Mouse (Mus musculus): ENCODE results near the gene Tbc1d2b.

Gene Tbc1d2b

DNA sequence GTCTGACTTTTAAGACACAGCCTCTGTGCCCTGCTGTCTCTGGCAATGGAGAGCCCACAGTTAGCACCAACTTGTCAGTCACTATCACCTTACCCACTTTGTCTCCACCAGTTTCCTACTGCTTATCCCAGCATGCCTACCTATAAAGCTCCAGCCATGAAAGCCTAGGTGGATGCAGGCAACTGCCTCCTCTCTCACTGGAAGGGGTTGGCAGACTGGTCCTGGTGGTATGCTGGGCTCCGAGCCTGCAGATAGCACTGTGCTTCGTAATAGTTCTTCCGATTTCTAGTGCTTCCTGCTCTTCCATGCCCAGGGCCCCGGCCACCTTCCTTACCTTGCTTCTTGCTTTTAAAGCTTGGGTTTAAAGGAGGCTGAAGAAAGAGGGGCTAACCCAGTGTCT is 81.7 kb downstream of the Tbc1d2b start:
- no peak for DNase-seq (ENCODE audit: low read depth, low spot score)
- Histone ChIP-seq H3K36me3 (ENCODE audit: control insufficient read depth, insufficient read depth, low read length, poor library complexity, severe bottlenecking) (no peaks in the 10 kb centered on the region), H3K27me3 (ENCODE audit: control insufficient read depth, insufficient read depth, low read length, poor library complexity, severe bottlenecking) (no peaks in the 10 kb centered on the region)

DNA sequence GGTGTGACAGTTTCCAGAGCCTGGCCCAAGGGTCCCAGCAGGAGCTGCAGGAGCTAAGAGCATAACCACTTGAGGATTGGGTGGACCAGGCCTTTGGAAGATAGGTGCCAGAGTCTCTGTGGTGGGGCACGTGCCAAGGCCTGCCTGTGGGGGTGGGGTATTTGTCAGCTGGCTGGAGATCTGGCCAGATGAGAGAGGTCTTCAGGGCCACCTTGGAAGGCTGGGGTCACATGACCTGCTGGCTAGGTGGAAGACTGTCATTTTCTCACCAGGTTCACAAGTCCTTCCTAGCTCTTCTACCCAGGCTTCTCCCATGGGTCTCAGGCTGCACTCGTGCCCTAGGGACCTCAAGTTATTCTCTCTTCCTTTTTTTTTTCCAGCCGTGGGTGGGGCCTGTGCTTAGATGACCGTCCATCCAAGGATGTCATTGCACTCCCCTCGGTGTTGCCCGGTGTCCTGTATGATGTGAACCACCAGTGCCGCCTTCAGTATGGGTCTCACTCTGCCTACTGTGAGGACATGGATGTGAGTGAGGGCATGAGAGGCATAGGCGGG is 85.2 kb downstream of the Tbc1d2b start:
- Histone ChIP-seq H3K27me3 (ENCODE audit: control insufficient read depth, insufficient read depth, low read length, poor library complexity, severe bottlenecking) (no peaks in the 10 kb centered on the region), H3K36me3 (ENCODE audit: control insufficient read depth, insufficient read depth, low read length, poor library complexity, severe bottlenecking) (no peaks in the 10 kb centered on the region)
- no peak for DNase-seq (ENCODE audit: low read depth, low spot score)

DNA sequence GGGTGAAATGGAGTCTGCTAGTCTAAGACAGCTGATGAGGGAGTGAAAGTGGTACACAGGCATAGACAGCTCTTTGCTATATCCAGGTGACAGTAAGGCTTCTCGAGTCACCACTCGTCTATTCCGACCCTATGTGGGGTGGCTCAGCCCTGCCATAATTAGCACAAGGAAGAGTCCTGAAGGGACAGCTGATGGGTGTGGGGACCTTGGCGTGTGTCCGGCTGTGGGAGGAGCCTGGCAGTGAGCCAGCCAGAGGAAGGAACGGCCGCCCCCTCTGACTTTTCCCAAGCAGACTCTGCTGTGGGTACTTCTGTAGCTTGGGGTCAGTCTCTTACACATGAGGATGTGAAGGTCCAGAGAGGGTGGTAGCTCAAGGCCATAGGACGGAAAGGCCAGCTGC is 86.5 kb downstream of the Tbc1d2b start:
- DNase-seq (ENCODE audit: low read depth, low spot score): no peak
- no peaks in the 10 kb centered on the region for H3K27me3 ChIP-seq (ENCODE audit: control insufficient read depth, insufficient read depth, low read length, poor library complexity, severe bottlenecking)
- no peaks in the 10 kb centered on the region for H3K36me3 ChIP-seq (ENCODE audit: control insufficient read depth, insufficient read depth, low read length, poor library complexity, severe bottlenecking)

- H3K27me3 ChIP-seq (ENCODE audit: control insufficient read depth, insufficient read depth, low read length, poor library complexity, severe bottlenecking): no peaks in the 10 kb centered on the region
- no peak for DNase-seq (ENCODE audit: low read depth, low spot score)
Observed at GRCm38 (mm10) chr9:90183550-90183949, 87.1 kb downstream of the Tbc1d2b start.

DNA sequence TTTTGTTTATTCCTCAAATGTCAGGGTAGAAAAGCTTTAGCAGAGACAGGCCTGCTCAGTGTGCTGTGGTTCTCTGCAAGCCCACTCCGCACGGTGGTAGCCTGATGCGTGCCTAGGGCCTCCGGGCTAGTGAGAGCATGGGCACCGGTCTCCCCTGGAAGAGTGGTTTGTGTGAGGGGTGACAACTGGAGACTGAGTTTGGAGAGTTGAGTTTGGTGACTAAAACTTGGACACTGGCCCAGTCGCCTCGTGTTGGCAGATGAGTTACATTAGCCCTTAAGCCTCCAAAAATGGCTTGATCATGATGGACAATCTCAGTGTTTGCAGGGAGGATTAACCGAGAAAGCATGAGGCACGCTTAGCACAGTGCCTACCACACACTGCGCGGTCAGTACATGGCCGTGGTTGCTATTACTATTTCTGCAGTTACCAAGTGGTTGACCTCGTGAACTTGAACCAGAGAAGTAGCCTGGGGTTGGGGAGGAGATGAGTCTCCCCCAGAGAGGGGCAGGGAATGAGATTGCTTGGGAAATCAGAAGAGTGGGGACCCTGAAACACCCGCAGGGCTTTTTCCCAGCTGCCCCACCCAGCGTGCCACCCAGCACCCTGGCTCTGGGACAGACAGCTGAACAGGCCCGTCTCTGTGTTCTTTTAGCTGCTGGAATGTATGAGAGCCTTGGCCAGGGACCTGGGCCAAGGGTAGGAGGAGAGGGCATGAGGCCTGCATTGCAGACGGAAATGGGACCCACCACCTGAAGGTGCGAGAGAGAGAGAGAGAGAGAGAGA is 87.8 kb downstream of the Tbc1d2b start:
- no peak for DNase-seq (ENCODE audit: low read depth, low spot score)
- H3K36me3 ChIP-seq (ENCODE audit: control insufficient read depth, insufficient read depth, low read length, poor library complexity, severe bottlenecking): no peaks in the 10 kb centered on the region
- H3K27me3 ChIP-seq (ENCODE audit: control insufficient read depth, insufficient read depth, low read length, poor library complexity, severe bottlenecking): no peaks in the 10 kb centered on the region

More at GRCm38 (mm10) chr9:90183550-90183949, 87.1 kb downstream of the Tbc1d2b start:
- H3K36me3 ChIP-seq (ENCODE audit: control insufficient read depth, insufficient read depth, low read length, poor library complexity, severe bottlenecking): no peaks in the 10 kb centered on the region

DNA sequence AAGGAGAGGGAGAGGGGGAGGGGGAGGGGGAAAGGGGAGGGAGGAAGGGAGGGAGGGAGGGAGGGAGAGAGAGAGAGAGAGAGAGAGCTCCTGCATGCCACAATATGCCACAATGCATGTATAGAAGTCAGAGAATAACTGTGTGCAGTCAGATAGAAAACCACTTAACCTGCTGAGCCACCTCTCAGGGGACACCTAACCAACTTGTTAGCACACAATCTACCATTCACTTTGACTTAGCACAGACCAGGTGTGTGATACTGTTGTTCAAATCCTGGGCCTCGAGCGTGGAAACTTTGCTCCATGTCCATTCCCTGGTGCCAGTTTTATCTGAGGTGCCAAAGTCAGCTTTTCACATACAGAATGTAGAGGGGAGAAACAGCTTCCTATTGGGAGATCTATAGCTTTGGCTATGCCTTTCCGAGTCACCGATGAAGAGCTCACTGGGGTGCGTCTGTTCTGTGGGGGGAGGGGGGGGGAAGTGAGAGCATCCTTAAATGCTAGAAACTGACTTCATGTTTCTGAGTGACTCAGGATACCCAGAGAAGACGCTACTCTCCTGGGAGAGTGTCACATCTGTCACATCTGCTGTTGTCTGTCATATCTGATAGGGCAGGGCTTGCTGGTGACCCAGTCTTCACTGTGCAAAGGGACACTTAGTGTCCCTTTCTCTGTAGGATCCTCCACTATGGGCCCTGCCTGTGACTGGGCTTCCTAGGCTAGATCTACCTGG is 88.8 kb downstream of the Tbc1d2b start:
- peak; percentile 53 for DNase-seq (ENCODE audit: low read depth, low spot score)
- Histone ChIP-seq H3K36me3 (ENCODE audit: control insufficient read depth, insufficient read depth, low read length, poor library complexity, severe bottlenecking) (no peaks in the 10 kb centered on the region), H3K27me3 (ENCODE audit: control insufficient read depth, insufficient read depth, low read length, poor library complexity, severe bottlenecking) (no peaks in the 10 kb centered on the region)

DNA sequence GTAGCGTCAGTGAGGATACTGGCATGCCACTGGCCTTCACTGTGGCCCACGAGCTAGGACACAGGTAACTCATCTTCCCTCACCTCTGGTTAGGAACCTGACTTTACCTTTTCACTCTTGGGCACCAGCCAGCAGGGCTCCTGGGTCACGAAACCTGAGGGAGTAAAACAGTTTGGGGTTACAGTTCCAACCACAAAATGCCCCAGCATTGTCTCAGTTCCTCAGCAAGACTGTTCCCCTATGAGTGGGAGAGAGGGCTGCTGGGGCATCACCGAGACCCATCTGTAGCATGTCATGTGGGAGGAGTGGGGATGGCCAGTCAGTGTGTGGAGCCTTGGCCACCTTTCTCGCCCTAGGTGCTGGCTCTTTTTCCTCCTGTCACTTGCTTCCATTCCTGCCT is 91.2 kb downstream of the Tbc1d2b start:
- peak; percentile 21 for DNase-seq (ENCODE audit: low read depth, low spot score)
- H3K27me3 ChIP-seq (ENCODE audit: control insufficient read depth, insufficient read depth, low read length, poor library complexity, severe bottlenecking): no peaks in the 10 kb centered on the region
- H3K36me3 ChIP-seq (ENCODE audit: control insufficient read depth, insufficient read depth, low read length, poor library complexity, severe bottlenecking): no peaks in the 10 kb centered on the region

GRCm38 (mm10) chr9:90173330-90173729 is 97.3 kb downstream of the Tbc1d2b start:
- no peaks in the 10 kb centered on the region for H3K27me3 ChIP-seq (ENCODE audit: control insufficient read depth, insufficient read depth, low read length, poor library complexity, severe bottlenecking)
- DNase-seq (ENCODE audit: low read depth, low spot score): no peak
- H3K36me3 ChIP-seq (ENCODE audit: control insufficient read depth, insufficient read depth, low read length, poor library complexity, severe bottlenecking): no peaks in the 10 kb centered on the region

- Histone ChIP-seq H3K27me3 (ENCODE audit: control insufficient read depth, insufficient read depth, low read length, poor library complexity, severe bottlenecking) (no peaks in the 10 kb centered on the region), H3K36me3 (ENCODE audit: control insufficient read depth, insufficient read depth, low read length, poor library complexity, severe bottlenecking) (no peaks in the 10 kb centered on the region)
- no peak for DNase-seq (ENCODE audit: low read depth, low spot score)
Observed at GRCm38 (mm10) chr9:90172528-90173321, 97.9 kb downstream of the Tbc1d2b start.

- no peaks in the 10 kb centered on the region for H3K36me3 ChIP-seq (ENCODE audit: control insufficient read depth, insufficient read depth, low read length, poor library complexity, severe bottlenecking)
Observed at GRCm38 (mm10) chr9:90171421-90171820, 99.2 kb downstream of the Tbc1d2b start.

DNA sequence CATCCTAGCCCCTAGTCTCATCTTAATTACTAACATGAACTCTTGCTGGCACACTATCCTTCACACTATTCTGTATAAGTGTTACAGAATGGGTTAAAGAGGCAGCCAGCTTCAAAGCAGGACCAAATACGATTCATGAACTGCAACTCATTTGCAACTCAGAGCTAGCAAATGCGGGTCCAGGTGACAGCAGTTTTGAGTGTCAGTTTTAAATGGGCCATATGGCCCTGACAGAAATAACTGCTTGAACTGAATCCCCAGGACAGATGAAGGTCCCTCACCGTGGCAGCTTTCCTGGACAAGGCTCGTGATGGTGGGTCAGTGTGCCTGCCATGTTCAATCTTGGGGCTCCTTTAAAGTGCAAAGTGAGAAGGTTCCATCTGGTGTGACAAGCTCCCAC is 100.6 kb downstream of the Tbc1d2b start:
- H3K36me3 ChIP-seq (ENCODE audit: control insufficient read depth, insufficient read depth, low read length, poor library complexity, severe bottlenecking): no peaks in the 10 kb centered on the region
- no peak for DNase-seq (ENCODE audit: low read depth, low spot score)

More at GRCm38 (mm10) chr9:90171421-90171820, 99.2 kb downstream of the Tbc1d2b start:
- H3K27me3 ChIP-seq (ENCODE audit: control insufficient read depth, insufficient read depth, low read length, poor library complexity, severe bottlenecking): no peaks in the 10 kb centered on the region
- DNase-seq (ENCODE audit: low read depth, low spot score): no peak

DNA sequence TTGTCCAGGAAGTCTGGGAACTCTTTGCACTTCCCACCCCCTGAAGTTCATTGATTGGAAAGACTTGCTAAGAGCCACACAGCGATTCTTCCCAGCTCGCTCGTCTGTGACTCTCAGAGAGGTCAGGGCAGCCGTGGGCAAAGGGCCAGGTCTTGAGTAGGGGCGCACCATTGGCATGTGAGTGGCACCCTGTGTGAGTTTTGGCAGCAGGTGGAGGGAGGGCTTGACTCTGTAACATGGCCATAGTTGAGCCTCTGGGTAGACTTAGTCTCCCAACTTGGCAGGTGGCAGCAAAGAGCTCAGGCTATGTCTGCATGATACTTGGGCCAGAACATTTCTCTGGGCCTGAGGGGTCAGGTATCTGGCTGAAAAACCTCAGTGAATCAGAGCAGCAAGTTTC is 104.0 kb downstream of the Tbc1d2b start:
- Histone ChIP-seq H3K27me3 (ENCODE audit: control insufficient read depth, insufficient read depth, low read length, poor library complexity, severe bottlenecking) (no peaks in the 10 kb centered on the region), H3K36me3 (ENCODE audit: control insufficient read depth, insufficient read depth, low read length, poor library complexity, severe bottlenecking) (no peaks in the 10 kb centered on the region)
- DNase-seq (ENCODE audit: low read depth, low spot score): no peak

More for the DNA sequence above, 100.6 kb downstream of the Tbc1d2b start:
- H3K27me3 ChIP-seq (ENCODE audit: control insufficient read depth, insufficient read depth, low read length, poor library complexity, severe bottlenecking): no peaks in the 10 kb centered on the region

- no peaks in the 10 kb centered on the region for H3K27me3 ChIP-seq (ENCODE audit: control insufficient read depth, insufficient read depth, low read length, poor library complexity, severe bottlenecking)
Observed at GRCm38 (mm10) chr9:90165590-90165989, 105.0 kb downstream of the Tbc1d2b start.

GRCm38 (mm10) chr9:90164670-90165453 is 105.7 kb downstream of the Tbc1d2b start:
- Histone ChIP-seq H3K27me3 (ENCODE audit: control insufficient read depth, insufficient read depth, low read length, poor library complexity, severe bottlenecking) (no peaks in the 10 kb centered on the region), H3K36me3 (ENCODE audit: control insufficient read depth, insufficient read depth, low read length, poor library complexity, severe bottlenecking) (no peaks in the 10 kb centered on the region)
- DNase-seq (ENCODE audit: low read depth, low spot score): no peak

More at GRCm38 (mm10) chr9:90165590-90165989, 105.0 kb downstream of the Tbc1d2b start:
- DNase-seq (ENCODE audit: low read depth, low spot score): no peak
- H3K36me3 ChIP-seq (ENCODE audit: control insufficient read depth, insufficient read depth, low read length, poor library complexity, severe bottlenecking): no peaks in the 10 kb centered on the region

All from splenic B cell, adult 2 months (primary cell).